Mouse (Mus musculus) liver, adult 2 months (tissue): ENCODE data around the gene Cyth4. TPM values are rescaled to one million over a fixed set of nuclear protein-coding genes. Genes with fewer than 3 reads are reported as not detected.
A peak's percentile ranks its signal among the peaks of the same experiment; 100 is the strongest.

ENCODE experiments used
- DNase-seq: peaks from one replicate; pipeline ENCODE4 v3.0.0-alpha.2; 2011; ENCODE audit warnings: low read depth, low spot score; ENCODE audit errors: extremely low read depth
- H3K27ac ChIP-seq: fragments of 200-500 bp; replicated peaks from 2 replicates; pipeline ENCODE4 v1.5.1; 2012; ENCODE audit warnings: low read depth, mild to moderate bottlenecking, control low read depth, inconsistent platforms, low read length; ENCODE audit not compliant: insufficient read depth
- H3K27me3 ChIP-seq: fragments of 200-500 bp; 2 replicates; pipeline ENCODE4 v1.6.1; 2012; ENCODE audit warnings: mild to moderate bottlenecking, moderate library complexity, low read length, inconsistent platforms; ENCODE audit not compliant: control insufficient read depth, insufficient read depth
- H3K36me3 ChIP-seq: fragments of 200-500 bp; 2 replicates; pipeline ENCODE4 v1.6.1; 2012; ENCODE audit warnings: low read length, inconsistent platforms; ENCODE audit not compliant: control insufficient read depth, insufficient read depth
- H3K4me1 ChIP-seq: fragments of 200-500 bp; 2 replicates; pipeline ENCODE4 v1.6.1; 2011; ENCODE audit warnings: low read length; ENCODE audit not compliant: control insufficient read depth, insufficient read depth
- H3K4me3 ChIP-seq: fragments of 200-500 bp; 2 replicates; pipeline ENCODE4 v1.5.1; 2011; ENCODE audit warnings: low read depth, mild to moderate bottlenecking, control low read depth, low read length, moderate library complexity; ENCODE audit not compliant: insufficient read depth
- H3K79me2 ChIP-seq: fragments of 200-500 bp; 2 replicates; pipeline ENCODE4 v1.6.1; 2012; ENCODE audit warnings: inconsistent platforms, mild to moderate bottlenecking, low read length, moderate library complexity; ENCODE audit not compliant: control insufficient read depth, insufficient read depth
- H3K9ac ChIP-seq: fragments of 200-500 bp; 2 replicates; pipeline ENCODE4 v1.6.1; 2012; ENCODE audit warnings: low read depth, mild to moderate bottlenecking, control low read depth, inconsistent platforms, low read length
- CTCF ChIP-seq: fragments of 200-500 bp; IDR thresholded peaks from 2 replicates; pipeline ENCODE4 v1.5.1; 2011; ENCODE audit warnings: low read depth, low read length, control low read depth
- POLR2A ChIP-seq: fragments of 200-500 bp; IDR thresholded peaks from 2 replicates; pipeline ENCODE4 v1.6.1; 2011; ENCODE audit warnings: low read length, control low read depth; ENCODE audit not compliant: insufficient read depth; ENCODE audit errors: extremely low read depth
- WGBS: fragments of 180-500 bp; shearing (Covaris S2); methylation state at CpG from one replicate; pipeline ENCODE4 v1.1.7; 2018; 5-methylcytosine and 5-hydroxymethylcytosine counted together
- polyA plus RNA-seq: library from polyadenylated mRNA; depleted of rRNA; stranded (reverse); fragments of >200 nt; gene quantifications from 2 replicates; pipeline ENCODE4 v1.2.3, GENCODE M21; 2012
- total RNA-seq: library from RNA; depleted of rRNA; stranded (reverse); fragments of >200 nt; gene quantifications from 2 replicates; pipeline ENCODE4 v1.2.3, GENCODE M21; 2014

The Cyth4 gene
- total and polyA plus RNA-seq, 2 experiments, result 4.7 to 5.7 TPM

DNA sequence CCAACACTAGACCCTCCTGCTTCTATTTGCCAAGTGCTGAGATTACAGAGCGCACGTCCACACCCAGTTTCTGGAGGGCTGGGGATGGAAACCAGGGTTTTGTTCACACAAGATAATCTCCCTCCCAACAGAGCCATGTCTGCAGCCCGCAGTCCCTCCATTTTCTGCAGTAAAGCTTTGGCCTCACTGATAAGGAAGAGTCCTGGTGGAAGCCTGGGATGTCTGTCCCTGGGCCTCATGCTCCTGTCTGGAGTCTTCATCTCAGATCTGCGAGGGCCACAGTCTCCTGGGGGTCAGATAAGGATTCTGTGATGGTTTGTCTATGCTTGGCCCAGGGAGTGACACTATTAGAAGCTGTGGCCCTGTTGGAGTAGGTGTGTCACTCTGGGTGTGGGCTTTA lies 8.8 kb upstream of the Cyth4 start:
- DNase-seq, result no peak
- Histone ChIP-seq H3K27me3 (no peaks in the 10 kb centered on the region), H3K36me3 (no peaks in the 10 kb centered on the region), H3K4me3 (no peak overlapping the region), H3K79me2 (no peaks in the 10 kb centered on the region), H3K4me1 (no peaks in the 10 kb centered on the region), H3K27ac (no peak overlapping the region), H3K9ac (no peak overlapping the region)
- 88% methylated on average over 4 of the region's 4 CpGs for WGBS
- TF ChIP-seq CTCF (no peak), POLR2A (no peak)

DNA sequence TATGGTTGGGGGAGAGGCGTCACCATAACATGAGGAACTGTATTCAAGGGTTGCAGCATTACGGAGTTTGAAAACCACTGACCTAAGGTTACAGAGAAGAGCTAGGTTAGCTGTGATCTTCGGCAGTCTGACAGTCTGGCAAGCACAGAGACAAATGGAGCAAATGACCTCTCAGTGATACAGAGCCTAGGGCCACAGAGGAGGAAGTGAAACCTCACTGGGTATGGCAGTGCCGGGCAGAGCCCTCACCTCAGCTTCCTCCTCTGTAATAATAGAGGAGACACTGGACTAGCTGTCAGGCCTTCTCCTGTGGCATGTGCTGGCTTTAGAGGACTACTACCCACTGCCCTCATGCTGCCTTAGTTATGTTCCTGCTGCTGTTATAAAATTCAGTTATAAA lies 7.9 kb upstream of the Cyth4 start:
- no peak for TF ChIP-seq CTCF
- no peak for TF ChIP-seq POLR2A
- Histone ChIP-seq H3K79me2 (no peaks in the 10 kb centered on the region), H3K9ac (no peak overlapping the region), H3K27me3 (no peaks in the 10 kb centered on the region), H3K36me3 (no peaks in the 10 kb centered on the region), H3K4me3 (no peak overlapping the region), H3K27ac (no peak overlapping the region), H3K4me1 (no peaks in the 10 kb centered on the region)
- DNase-seq, result peak; percentile 50
- 77% methylated on average over 4 of the region's 4 CpGs for WGBS

GRCm38 (mm10) chr15:78589936-78590335 lies 6.9 kb upstream of the Cyth4 start:
- H3K79me2 ChIP-seq, result no peaks in the 10 kb centered on the region
- no peaks in the 10 kb centered on the region for H3K36me3 ChIP-seq
- no peaks in the 10 kb centered on the region for H3K27me3 ChIP-seq
- H3K27ac ChIP-seq, result no peak overlapping the region
- no peak overlapping the region for H3K9ac ChIP-seq
- no peaks in the 10 kb centered on the region for H3K4me1 ChIP-seq
- 48% methylated on average over 6 of the region's 6 CpGs for WGBS
- no peak for TF ChIP-seq CTCF
- TF ChIP-seq POLR2A, result no peak
- DNase-seq, result peak; percentile 77
- H3K4me3 ChIP-seq, result no peak overlapping the region

DNA sequence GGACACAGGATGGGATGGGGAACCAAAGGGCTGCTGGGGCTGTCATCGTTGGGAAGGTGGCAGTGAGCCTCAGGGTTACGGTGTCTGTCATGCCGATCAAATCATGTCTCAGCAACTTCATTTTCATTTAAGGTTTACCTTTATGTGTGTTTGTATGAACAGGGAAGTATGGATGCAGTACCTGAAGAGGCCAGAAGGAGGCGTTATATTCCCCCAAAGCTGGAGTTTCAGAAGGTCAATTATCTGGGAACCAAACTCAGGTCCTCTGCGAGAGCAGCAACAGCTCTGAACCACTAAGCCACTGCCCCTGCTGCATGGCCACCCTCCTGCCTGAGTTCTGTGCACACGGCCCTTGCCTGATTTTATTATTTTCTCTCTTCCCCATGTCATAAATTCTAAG lies 6.1 kb upstream of the Cyth4 start:
- no peak overlapping the region for H3K9ac ChIP-seq
- WGBS, result 83% methylated on average over 6 of the region's 6 CpGs
- DNase-seq, result no peak

DNA sequence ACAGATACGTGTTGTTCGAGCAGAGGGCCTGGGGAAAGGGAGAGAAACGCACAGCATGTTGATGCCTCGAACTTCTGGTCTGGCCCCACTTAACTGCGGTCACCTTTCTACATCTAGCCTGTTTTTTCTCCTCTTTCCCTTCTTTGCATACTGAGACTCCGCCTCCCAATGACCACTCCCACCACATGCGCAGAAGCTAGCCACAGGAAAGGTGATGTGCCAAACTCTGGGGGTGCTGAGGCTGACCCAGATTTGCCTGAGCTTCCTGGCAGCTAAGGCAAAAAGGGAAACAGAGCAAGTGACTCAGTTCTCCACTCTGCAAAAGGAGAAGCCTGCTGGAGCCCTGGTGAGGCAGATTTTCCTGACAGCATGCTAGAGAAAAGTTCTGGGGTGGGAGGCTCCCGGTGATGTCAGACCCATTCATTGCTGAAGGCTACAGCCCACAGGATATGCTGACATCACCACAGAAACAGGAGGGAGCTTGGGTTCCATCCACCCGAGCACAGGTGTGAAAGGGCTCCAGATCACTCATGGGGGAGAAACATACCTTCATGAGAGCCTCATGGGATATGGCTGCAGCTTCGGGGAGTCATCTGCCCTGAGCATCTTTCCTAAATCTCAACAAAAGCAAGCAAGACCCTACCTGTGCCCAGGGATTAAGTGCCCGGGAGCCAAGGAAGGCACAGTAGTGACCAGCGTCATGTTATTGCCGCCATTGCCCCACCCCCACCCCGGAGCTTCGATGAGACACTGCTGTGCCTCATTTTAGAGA lies 5.0 kb upstream of the Cyth4 start:
- H3K27me3 ChIP-seq, result no peaks in the 10 kb centered on the region
- H3K4me1 ChIP-seq, result no peaks in the 10 kb centered on the region
- no peak overlapping the region for H3K27ac ChIP-seq
- DNase-seq, result peak; percentile 21
- H3K79me2 ChIP-seq, result no peaks in the 10 kb centered on the region
- no peaks in the 10 kb centered on the region for H3K36me3 ChIP-seq
- H3K9ac ChIP-seq, result no peak overlapping the region
- TF ChIP-seq CTCF (no peak), POLR2A (no peak)
- H3K4me3 ChIP-seq, result no peak overlapping the region
- WGBS, result 60% methylated on average over 15 of the region's 15 CpGs

More for the DNA sequence above, 6.1 kb upstream of the Cyth4 start:
- Histone ChIP-seq H3K27me3 (no peaks in the 10 kb centered on the region), H3K4me1 (no peaks in the 10 kb centered on the region), H3K36me3 (no peaks in the 10 kb centered on the region), H3K79me2 (no peaks in the 10 kb centered on the region), H3K27ac (no peak overlapping the region), H3K4me3 (no peak overlapping the region)
- no peak for TF ChIP-seq POLR2A

DNA sequence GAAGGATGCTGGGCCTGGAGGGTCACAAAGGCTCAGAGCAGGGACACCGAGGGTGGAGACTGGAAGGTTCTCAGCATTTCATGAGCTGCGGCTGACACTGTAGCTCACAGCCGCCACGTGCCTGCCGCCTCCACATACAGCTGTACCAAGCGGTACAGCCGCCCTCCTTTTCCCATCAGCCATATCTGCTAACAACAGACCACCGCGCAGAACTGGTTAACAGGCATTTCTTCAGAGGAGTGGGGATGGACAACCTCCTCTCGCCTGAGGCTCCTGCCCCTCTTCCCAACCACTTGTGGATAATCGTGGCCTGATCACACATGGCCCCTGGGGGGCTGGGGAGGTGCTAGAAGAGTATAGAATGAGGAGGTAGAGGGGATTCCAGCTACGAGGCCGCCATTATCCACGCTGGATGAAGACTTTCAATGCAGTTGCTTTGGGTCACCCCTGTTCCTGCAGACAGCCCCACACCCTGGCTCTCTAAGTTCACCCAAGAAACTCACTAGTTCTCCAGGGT lies 4.3 kb upstream of the Cyth4 start:
- H3K79me2 ChIP-seq, result no peaks in the 10 kb centered on the region
- H3K36me3 ChIP-seq, result no peaks in the 10 kb centered on the region
- WGBS, result 86% methylated on average over 14 of the region's 14 CpGs
- no peaks in the 10 kb centered on the region for H3K4me1 ChIP-seq
- DNase-seq, result no peak
- no peak overlapping the region for H3K4me3 ChIP-seq
- H3K27me3 ChIP-seq, result no peaks in the 10 kb centered on the region
- TF ChIP-seq CTCF, result no peak
- no peak for TF ChIP-seq POLR2A
- no peak overlapping the region for H3K27ac ChIP-seq
- H3K9ac ChIP-seq, result no peak overlapping the region
